Mouse (Mus musculus) cerebellum, adult (tissue): ENCODE measurements around the gene Dyx1c1.

Source experiments
- ATAC-seq: cut with Nextera tagmentation; 2 replicates; pipeline ENCODE4 v1.9.2; 2017; ENCODE audit warnings: mild to moderate bottlenecking, moderate library complexity, mixed read lengths; ENCODE audit not compliant: insufficient number of reproducible peaks, low FRiP score, low TSS enrichment

Dyx1c1 gene

GRCm38 (mm10) chr9:73019841-73020240 lies 61.3 kb downstream of the Dyx1c1 start:
- no peak; the same call in 1 of the 2 replicates for ATAC-seq

- no peak for ATAC-seq
Measured at GRCm38 (mm10) chr9:73020566-73021097, 62.0 kb downstream of the Dyx1c1 start.
